Mouse (Mus musculus) megakaryocyte, adult 5-6 weeks (primary cell): ENCODE measurements at regions not wholly inside any gene's neighbourhood (a gene's known extent, or its start where the extent isn't known, plus 50 kb on each side); places are given as distances from the start of the nearest gene placed in this dataset.

Experiments used
- ATAC-seq: 2 replicates; pipeline ENCODE4 v1.8.0; 2016; ENCODE audit warnings: mild to moderate bottlenecking, inconsistent platforms; ENCODE audit not compliant: poor library complexity, severe bottlenecking

DNA sequence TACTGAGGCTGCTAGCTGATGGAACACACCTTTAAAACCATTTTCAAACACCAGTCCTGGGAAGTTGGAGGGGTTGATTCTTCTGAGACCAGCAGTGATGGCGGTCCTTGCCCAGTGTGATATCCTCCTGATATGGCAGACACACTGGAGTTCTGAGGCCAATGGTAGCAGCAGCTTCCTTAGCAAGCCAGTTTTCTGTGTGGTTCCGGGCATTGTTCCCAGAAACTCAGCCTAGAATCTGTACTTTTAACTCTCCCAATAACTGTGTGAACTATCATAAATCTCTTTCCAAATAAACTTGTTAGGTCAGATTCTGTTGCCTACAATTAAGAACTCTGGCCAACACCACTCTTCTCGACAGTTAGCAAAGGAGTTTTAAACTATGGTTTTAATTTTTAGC, 593.1 kb upstream of the Acvr2a start:
- no peak for ATAC-seq

DNA sequence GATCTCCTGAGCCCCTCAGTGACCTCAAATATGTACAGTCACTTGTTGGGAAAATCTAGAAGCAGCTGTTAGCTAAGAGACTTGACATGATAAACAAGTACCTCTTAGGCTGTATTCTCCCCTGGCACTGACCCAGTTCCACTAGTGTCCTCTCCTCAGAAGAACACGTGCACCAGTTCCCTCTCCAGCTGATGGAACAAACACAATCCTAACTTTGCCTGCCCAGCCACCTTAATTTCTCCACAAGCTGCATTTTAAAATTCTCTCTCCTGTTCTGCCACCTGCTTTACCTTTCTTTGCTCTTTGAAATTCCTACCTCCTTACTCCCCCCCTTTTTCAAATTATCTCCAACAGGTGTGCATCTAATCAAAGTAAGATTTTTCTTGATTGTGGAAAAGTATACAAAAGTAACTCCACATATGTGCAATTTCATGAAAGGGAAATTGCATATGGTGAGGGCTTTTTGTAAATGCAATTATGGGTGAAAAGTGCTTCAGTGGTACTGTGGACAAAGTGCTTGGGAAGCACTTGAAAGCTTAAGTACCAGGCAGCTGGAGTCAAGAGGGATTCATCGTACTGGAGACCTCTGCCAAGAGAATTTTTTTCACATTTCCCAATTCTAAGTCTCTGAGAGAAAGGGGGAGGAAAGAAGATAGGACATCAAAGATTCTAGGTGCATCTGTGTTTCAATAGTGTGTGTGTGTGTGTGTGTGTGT, 590.7 kb upstream of the Acvr2a start:
- ATAC-seq: no peak

DNA sequence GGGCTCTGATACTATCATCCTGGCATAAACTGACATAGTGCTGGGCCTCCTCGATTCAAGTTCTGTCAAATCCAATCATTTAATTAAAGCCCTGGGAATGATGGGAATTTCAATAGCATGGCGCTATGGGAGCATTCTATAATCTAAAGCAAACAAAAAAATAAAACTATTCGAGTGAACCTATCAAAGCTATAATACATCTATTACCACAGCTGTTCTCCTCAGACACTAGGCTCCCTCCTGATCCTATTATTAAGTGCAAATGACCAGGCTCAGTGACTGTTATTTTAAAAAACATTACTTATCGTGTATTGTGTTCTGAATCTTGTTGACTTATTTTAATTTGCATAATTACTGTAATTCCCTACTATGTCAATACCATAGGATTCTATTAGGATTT, 563.7 kb upstream of the Acvr2a start:
- no peak for ATAC-seq

DNA sequence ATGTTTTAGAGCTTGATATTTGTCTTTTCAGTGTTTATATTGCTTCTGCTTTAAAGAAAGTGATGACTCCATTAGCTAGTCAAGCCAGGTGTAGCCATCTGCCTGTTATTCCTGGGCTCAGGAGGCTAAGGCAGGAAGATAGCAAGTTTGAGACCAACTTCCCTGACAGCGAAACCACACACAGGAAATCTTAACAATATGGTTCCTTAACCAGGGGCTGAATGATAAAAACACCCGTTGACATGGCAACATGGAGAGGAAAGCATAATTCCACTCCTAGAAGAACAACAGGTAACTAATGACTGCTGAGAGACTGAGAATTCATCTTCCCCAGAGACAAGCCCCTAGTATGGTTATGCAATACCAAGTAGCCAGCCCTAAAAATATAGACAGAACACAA, 553.6 kb upstream of the Acvr2a start:
- ATAC-seq: no peak
